Mouse (Mus musculus) forebrain, embryonic 11.5 days (tissue): ENCODE measurements around the gene Pdcd5. TPM values are rescaled to one million over a fixed set of nuclear protein-coding genes. Genes with fewer than 3 reads are reported as not detected.

Experiments
- ATAC-seq: fragments of 200-750 bp; cut with Nextera tagmentation; replicated peaks from 2 replicates; pipeline ENCODE4 v1.8.0; 2017; ENCODE audit warnings: moderate TSS enrichment; ENCODE audit not compliant: low FRiP score
- DNase-seq: peaks from one replicate; pipeline ENCODE4 v3.0.0-alpha.2; 2017; ENCODE audit warnings: low spot score
- H3K27ac ChIP-seq: fragments of 300-500 bp; sonication (generic); 2 replicates; pipeline ENCODE4 v1.5.1; 2014; ENCODE audit warnings: low read depth, low read length
- H3K27me3 ChIP-seq: fragments of 300-500 bp; sonication (generic); 2 replicates; pipeline ENCODE4 v1.6.1; 2014; ENCODE audit warnings: mild to moderate bottlenecking, low read length, mixed read lengths; ENCODE audit not compliant: control insufficient read depth, insufficient read depth
- H3K36me3 ChIP-seq: fragments of 300-500 bp; sonication (generic); 2 replicates; pipeline ENCODE4 v1.6.1; 2014; ENCODE audit warnings: mild to moderate bottlenecking, low read length, moderate library complexity, mixed read lengths; ENCODE audit not compliant: control insufficient read depth, insufficient read depth
- H3K4me1 ChIP-seq: fragments of 300-500 bp; sonication (generic); replicated peaks from 2 replicates; pipeline ENCODE4 v1.6.1; 2014; ENCODE audit warnings: low read length, mixed read lengths; ENCODE audit not compliant: control insufficient read depth, insufficient read depth
- H3K4me2 ChIP-seq: fragments of 300-500 bp; sonication (generic); 2 replicates; pipeline ENCODE4 v1.6.1; 2014; ENCODE audit warnings: low read depth, mild to moderate bottlenecking, low read length, moderate library complexity, mixed read lengths; ENCODE audit not compliant: severe bottlenecking
- H3K4me3 ChIP-seq: fragments of 300-500 bp; sonication (generic); 2 replicates; pipeline ENCODE4 v1.5.1; 2014; ENCODE audit warnings: low read depth, low read length
- H3K9ac ChIP-seq: fragments of 300-500 bp; sonication (generic); 2 replicates; pipeline ENCODE4 v1.6.1; 2014; ENCODE audit warnings: low read length
- H3K9me3 ChIP-seq: fragments of 300-500 bp; sonication (generic); 2 replicates; pipeline ENCODE4 v1.6.1; 2016; ENCODE audit warnings: low read length, mixed read lengths; ENCODE audit not compliant: control insufficient read depth
- WGBS: fragments of 180-500 bp; shearing (Covaris S2); extraction: QIAGEN DNeasy Blood & Tissue Kit; methylation state at CpG from one replicate; pipeline ENCODE4 v1.1.7; 2014; 5-methylcytosine and 5-hydroxymethylcytosine counted together
- polyA plus RNA-seq: library from polyadenylated mRNA; unstranded; fragments of >200 nt; fragmentation: Nextera tagmentation; extraction: Ambion mirVana; gene quantifications from 2 replicates; pipeline ENCODE4 v1.2.1, GENCODE M21; 2014

Gene Pdcd5
- polyA plus RNA-seq, 1 experiment from 2014 or later: 305 TPM

- H3K4me1 ChIP-seq: no peaks in the 10 kb centered on the region
- no peaks in the 10 kb centered on the region for H3K27me3 ChIP-seq
- H3K36me3 ChIP-seq: peaks cover 7% of the 10 kb centered on the region; the same call in 1 of the 2 replicates
- 95% methylated on average over 9 of the region's 9 CpGs for WGBS
- H3K9ac ChIP-seq: no peak overlapping the region
- H3K4me2 ChIP-seq: no peak overlapping the region
- no peak overlapping the region for H3K27ac ChIP-seq
- ATAC-seq (no peak), DNase-seq (no peak)
- H3K9me3 ChIP-seq: no peaks in the 10 kb centered on the region
- no peak overlapping the region for H3K4me3 ChIP-seq
Observed at GRCm38 (mm10) chr7:35599492-35599891, 47.8 kb downstream of the Pdcd5 start.

- 87% methylated on average over 5 of the region's 5 CpGs for WGBS
- Histone ChIP-seq H3K4me2 (no peak overlapping the region), H3K4me3 (no peak overlapping the region), H3K4me1 (no peaks in the 10 kb centered on the region), H3K9me3 (no peaks in the 10 kb centered on the region), H3K9ac (no peak overlapping the region), H3K27ac (no peak overlapping the region), H3K36me3 (no peaks in the 10 kb centered on the region), H3K27me3 (no peaks in the 10 kb centered on the region)
- ATAC-seq (no peak), DNase-seq (no peak)
Observed at GRCm38 (mm10) chr7:35594311-35594710, 53.0 kb downstream of the Pdcd5 start.

Other genes with a start within 250 kb of the Pdcd5 start
- gene Slc7a9, start 198.7 kb downstream of the Pdcd5 start, polyA plus RNA-seq: 0.24 TPM in 1 of 2 replicates, not detected in the other
- gene Tdrd12, start 109.8 kb downstream of the Pdcd5 start, polyA plus RNA-seq: not detected in 2 replicates
- 43.3 and 45.7 TPM in 2 replicates for gene Nudt19, start 91.2 kb downstream of the Pdcd5 start, polyA plus RNA-seq
- 0.21 and 0.32 TPM in 2 replicates for gene Rgs9bp, start 61.9 kb downstream of the Pdcd5 start, polyA plus RNA-seq
- 30.5 and 35.9 TPM in 2 replicates for gene Ankrd27, start 61.3 kb downstream of the Pdcd5 start, polyA plus RNA-seq
- gene Dpy19l3, start 106.9 kb upstream of the Pdcd5 start, polyA plus RNA-seq: 36.7 and 43.9 TPM in 2 replicates
- gene Zfp507, start 155.5 kb upstream of the Pdcd5 start, polyA plus RNA-seq: 18.3 and 21.3 TPM in 2 replicates